Mouse (Mus musculus) thymus, adult 18-20 months (tissue): Measurements from ENCODE around the gene Brsk1.

ENCODE experiments used
- DNase-seq, 2 experiments: peaks; one replicate each; pipeline ENCODE4 v3.0.0; 2022; ENCODE audit warnings: mixed read lengths in 2 of 2

Gene Brsk1

GRCm38 (mm10) chr7:4670655-4671255, 19.6 kb upstream of the Brsk1 start:
- DNase-seq = no peak

GRCm38 (mm10) chr7:4671956-4672355, 18.4 kb upstream of the Brsk1 start:
- no peak for DNase-seq

DNA sequence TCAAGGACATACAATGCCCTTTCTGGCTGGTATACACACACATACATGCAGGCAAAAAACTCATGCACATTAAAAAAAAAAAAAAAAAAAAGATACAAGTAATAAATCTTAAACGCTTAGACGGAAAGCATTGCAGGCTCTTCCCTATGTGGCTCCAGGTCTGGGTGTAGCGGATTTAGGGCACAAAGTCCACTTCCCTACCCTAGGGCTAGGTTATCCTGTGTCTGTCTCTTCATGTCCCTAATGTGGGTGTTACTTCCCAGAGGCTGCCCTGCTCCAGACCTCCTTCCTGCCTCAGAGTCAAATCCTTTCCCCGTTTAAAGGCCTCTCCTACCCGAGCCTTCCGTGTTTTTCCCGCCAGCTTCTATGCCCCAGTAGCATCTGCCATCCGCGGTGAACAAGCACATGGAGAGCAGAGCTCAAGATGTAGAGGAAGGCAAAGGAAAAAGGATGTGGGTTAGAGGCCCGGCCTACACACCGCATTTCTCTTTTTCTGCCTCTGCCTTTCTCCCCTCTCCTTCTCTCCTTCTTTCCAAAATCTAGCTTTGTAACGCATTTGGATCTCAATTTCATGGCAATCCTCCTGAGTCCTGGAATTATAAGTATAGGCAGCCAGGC, 16.2 kb upstream of the Brsk1 start:
- DNase-seq = no peak

- DNase-seq = no peak
Measured at GRCm38 (mm10) chr7:4675200-4675599, 15.2 kb upstream of the Brsk1 start.

DNA sequence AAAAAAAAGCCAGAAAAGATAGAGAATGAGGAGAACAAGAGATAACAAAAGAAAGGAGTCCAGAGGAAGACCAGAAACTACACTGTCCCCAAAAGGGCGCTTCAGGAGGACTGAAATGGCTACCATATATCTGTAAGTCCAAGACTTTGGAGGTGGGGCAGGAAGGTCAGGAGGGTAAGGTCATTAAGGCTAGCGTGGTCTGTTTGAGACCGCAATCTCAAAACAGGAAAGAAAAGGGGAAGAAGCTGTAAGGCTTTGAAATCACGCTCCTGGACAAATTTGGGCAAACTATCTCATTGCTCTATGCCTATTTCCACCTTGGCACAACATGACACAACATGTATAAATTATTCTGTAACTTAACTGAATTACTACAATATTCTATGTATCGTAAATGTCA, 7.1 kb upstream of the Brsk1 start:
- no peak for DNase-seq

GRCm38 (mm10) chr7:4684203-4684602, 6.2 kb upstream of the Brsk1 start:
- DNase-seq = peak in 1 of 2 experiments; percentile 23

- DNase-seq = peak; percentile 93 to 96
Measured at GRCm38 (mm10) chr7:4684632-4685417, 5.6 kb upstream of the Brsk1 start, which contains the start of gene Hspbp1. Gene Hspbp1, minus strand, starts transcription at chr7:4685068.

GRCm38 (mm10) chr7:4690951-4691653, 698 bp downstream of the Brsk1 start:
- no peak for DNase-seq

- no peak for DNase-seq
Measured at GRCm38 (mm10) chr7:4693004-4693403, 2.6 kb downstream of the Brsk1 start.

DNA sequence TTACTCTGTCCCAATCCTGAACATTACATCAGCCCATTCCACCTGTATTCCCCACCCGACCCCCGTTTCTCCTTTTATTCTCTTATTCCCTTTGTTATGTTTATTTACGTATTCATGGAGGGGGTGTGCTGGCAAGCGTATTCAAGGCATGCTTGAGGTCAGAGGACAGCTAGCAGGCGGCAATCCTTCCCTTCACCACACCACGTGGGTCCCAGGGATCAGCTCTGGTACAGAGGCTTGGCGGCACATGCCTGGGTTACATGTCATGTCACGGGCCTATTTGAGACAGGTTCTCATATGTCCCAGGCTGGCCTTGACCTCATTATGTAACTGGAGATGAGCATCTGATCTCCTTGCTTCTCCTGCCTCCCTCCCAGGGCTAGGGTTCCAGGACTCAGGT, 11.9 kb downstream of the Brsk1 start:
- DNase-seq = no peak

GRCm38 (mm10) chr7:4703195-4703594, 12.8 kb downstream of the Brsk1 start:
- DNase-seq = no peak

- no peak for DNase-seq
Measured at GRCm38 (mm10) chr7:4705098-4705497, 14.7 kb downstream of the Brsk1 start.

DNA sequence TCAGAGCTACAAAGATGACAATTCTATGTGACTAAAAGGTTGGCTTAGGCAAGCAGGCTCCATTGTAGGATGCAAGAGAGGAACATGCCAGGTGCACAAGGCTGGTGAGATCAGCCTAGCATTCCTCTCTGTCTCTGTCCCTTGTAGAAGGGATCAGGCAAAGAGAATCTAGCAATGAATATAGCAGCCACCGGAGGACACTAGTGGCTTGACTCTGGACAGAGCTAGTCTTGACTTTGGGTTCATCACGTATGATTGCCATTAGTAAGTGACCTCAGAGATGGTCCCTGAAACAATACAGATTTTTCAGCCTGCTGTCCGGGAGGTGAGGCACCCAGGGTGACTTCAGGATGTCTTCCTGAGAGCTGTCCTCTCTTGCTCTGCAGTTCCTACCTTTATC, 22.2 kb downstream of the Brsk1 start:
- no peak for DNase-seq

GRCm38 (mm10) chr7:4716955-4717354, 26.6 kb downstream of the Brsk1 start:
- DNase-seq = no peak

DNA sequence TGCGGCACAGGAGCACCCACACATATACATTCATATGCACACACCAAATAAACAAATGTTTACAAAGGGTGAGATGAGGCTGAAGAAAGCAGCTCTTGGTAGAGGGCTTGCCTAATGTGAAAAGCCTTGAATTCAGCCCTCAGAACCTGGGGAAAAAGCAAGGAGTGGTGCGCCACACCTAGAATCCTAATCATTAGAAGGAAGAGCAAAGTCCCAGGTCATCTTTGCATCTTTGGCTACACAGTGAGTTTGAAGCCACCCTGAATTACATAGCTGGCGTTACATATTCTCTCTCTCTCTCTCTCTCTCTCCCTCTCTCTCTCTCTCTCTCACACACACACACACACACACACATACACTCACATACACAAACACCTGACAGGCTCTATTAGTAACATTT, 28.9 kb downstream of the Brsk1 start:
- DNase-seq = no peak

DNA sequence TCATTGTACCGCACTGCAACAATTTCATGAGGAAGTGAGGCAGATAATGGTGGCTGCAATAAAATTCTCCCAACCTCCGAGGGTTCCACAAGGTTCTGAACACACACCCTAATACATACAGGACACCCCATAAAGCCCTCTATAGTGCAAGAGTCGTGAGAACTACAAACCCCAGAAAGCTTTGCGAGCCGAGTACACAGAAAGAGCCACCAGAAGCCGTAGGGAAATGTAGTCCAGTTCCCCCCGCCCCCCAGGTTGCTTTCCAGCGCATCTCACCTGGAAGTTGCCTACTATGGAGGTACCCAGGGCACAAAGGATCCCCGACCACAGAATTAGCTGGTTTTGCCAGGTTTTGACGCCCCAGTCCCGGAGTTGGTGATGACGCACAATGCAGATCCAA, 33.1 kb downstream of the Brsk1 start:
- DNase-seq = no peak

GRCm38 (mm10) chr7:4724359-4724758, 34.0 kb downstream of the Brsk1 start:
- DNase-seq = no peak

- DNase-seq = no peak
Measured at GRCm38 (mm10) chr7:4725169-4725568, 34.8 kb downstream of the Brsk1 start, which contains the start of gene Tmem150b. Gene Tmem150b, minus strand, starts transcription at chr7:4725249.

GRCm38 (mm10) chr7:4731090-4731489, 40.7 kb downstream of the Brsk1 start:
- no peak for DNase-seq

DNA sequence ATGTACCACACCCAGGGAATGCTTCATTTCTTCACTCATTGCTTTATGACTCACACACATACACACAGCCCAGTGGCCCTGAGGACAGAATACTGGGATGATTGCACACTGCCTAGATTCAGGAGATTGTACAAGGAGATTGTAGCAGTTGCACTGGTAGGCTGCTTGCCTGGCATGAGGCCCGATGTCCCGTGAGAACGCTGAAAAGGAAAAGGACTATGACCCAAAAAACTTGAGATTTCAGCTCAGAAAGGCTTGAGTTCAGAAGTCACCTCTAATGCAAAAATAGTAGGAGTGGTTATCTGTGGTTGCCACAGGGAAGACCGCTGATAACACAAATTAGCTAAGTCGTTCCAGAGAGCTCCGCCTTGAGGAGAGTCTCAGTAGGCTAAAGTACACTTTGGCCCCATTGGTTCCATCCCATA, 42.6 kb downstream of the Brsk1 start:
- no peak for DNase-seq

- no peak for DNase-seq
Measured at GRCm38 (mm10) chr7:4739041-4739543, 48.7 kb downstream of the Brsk1 start.

DNA sequence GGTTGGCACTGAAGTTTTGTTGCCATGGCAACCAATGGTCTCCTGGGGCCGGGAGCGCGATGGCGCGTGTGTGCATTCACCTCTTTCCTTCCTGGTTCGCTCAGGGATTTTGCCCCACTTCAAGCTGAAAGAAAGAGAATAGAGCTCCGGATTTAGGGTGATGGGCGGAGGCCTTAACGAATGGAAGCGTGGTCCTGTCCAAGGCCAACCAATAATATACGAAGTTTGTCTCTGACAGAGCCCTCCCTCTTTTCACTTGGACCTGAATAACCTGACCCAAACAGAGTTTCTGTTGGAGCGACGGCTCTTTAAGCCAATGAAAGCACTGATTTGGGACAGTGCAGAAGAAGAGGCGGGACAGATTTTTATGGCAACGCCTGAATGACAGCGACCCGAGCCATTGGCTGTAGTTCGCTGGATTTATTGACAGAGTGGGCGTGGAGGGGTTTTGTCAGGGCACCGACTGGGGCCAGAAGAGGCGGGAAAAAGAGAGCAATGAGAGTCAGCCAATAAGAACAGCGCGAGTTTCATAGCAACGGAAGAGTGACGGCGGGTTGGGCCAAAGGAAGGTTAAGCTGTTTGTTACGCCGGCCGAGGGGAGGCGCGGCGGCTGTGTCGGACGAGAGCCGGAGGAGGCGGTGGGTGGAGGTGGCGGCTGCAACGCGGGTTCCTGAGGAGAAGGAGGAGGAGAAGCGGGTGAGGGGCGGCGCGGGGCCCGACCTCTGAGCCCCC, 49.3 kb downstream of the Brsk1 start, which contains the start of gene Kmt5c:
Gene Kmt5c, plus strand, starts transcription at position 572 of the 732 bp plus-strand sequence.
- DNase-seq = peak; percentile 95 to 99
